Mouse (Mus musculus) liver, embryonic 15.5 days (tissue): ENCODE measurements around the gene Pde2a. TPM values are rescaled to one million over a fixed set of nuclear protein-coding genes. Genes with fewer than 3 reads are reported as not detected.

Source experiments
- ATAC-seq: fragments of 200-750 bp; cut with Nextera tagmentation; 2 replicates; pipeline ENCODE4 v1.8.0; 2017; ENCODE audit warnings: moderate number of reproducible peaks, mild to moderate bottlenecking, moderate library complexity; ENCODE audit not compliant: insufficient read depth
- H3K27ac ChIP-seq: fragments of 300-500 bp; sonication (generic); replicated peaks from 2 replicates; pipeline ENCODE4 v1.5.1; 2015; ENCODE audit warnings: mild to moderate bottlenecking, inconsistent platforms
- H3K27me3 ChIP-seq: fragments of 300-500 bp; sonication (generic); 2 replicates; pipeline ENCODE4 v1.6.1; 2015; ENCODE audit warnings: mild to moderate bottlenecking, inconsistent platforms
- H3K36me3 ChIP-seq: fragments of 300-500 bp; sonication (generic); replicated peaks from 2 replicates; pipeline ENCODE4 v1.6.1; 2015; ENCODE audit warnings: moderate library complexity, mild to moderate bottlenecking, inconsistent platforms
- H3K4me1 ChIP-seq: fragments of 300-500 bp; sonication (generic); replicated peaks from 2 replicates; pipeline ENCODE4 v1.6.1; 2015; ENCODE audit warnings: inconsistent platforms
- H3K4me2 ChIP-seq: fragments of 300-500 bp; sonication (generic); 2 replicates; pipeline ENCODE4 v1.6.1; 2015; ENCODE audit warnings: moderate library complexity, mild to moderate bottlenecking, inconsistent platforms
- H3K4me3 ChIP-seq: fragments of 300-500 bp; sonication (generic); replicated peaks from 2 replicates; pipeline ENCODE4 v1.5.1; 2015; ENCODE audit warnings: mild to moderate bottlenecking, inconsistent platforms
- H3K9ac ChIP-seq: fragments of 300-500 bp; sonication (generic); 2 replicates; pipeline ENCODE4 v1.6.1; 2015; ENCODE audit warnings: moderate library complexity, mild to moderate bottlenecking, inconsistent platforms
- H3K9me3 ChIP-seq: fragments of 300-500 bp; sonication (generic); replicated peaks from 2 replicates; pipeline ENCODE4 v1.6.1; 2016; ENCODE audit warnings: inconsistent platforms
- WGBS: fragments of 180-500 bp; shearing (Covaris S2); methylation state at CpG from one replicate; pipeline ENCODE4 v1.1.7; 2015; ENCODE audit warnings: mixed read lengths; ENCODE audit not compliant: insufficient replicate concordance; 5-methylcytosine and 5-hydroxymethylcytosine counted together
- polyA plus RNA-seq: library from polyadenylated mRNA; unstranded; fragments of >200 nt; fragmentation: Nextera tagmentation; extraction: Ambion mirVana; gene quantifications from 2 replicates; pipeline ENCODE4 v1.2.1, GENCODE M21; 2015

Pde2a gene
- polyA plus RNA-seq, 1 experiment from 2014 or later = 12.0 TPM

GRCm38 (mm10) chr7:101474399-101474811 lies 52.9 kb downstream of the Pde2a start:
- no peaks in the 10 kb centered on the region for H3K4me1 ChIP-seq
- no peak overlapping the region for H3K4me3 ChIP-seq
- no peaks in the 10 kb centered on the region for H3K36me3 ChIP-seq
- no peaks in the 10 kb centered on the region for H3K9me3 ChIP-seq
- ATAC-seq = no peak
- WGBS = 64% methylated on average over 5 of the region's 5 CpGs
- no peak overlapping the region for H3K27ac ChIP-seq
- no peaks in the 10 kb centered on the region for H3K27me3 ChIP-seq
- H3K4me2 ChIP-seq = no peak overlapping the region
- H3K9ac ChIP-seq = no peak overlapping the region

- no peak for ATAC-seq
- Histone ChIP-seq H3K4me2 (no peak overlapping the region), H3K27ac (no peak overlapping the region), H3K4me1 (no peaks in the 10 kb centered on the region), H3K27me3 (no peaks in the 10 kb centered on the region), H3K4me3 (no peak overlapping the region), H3K9me3 (no peaks in the 10 kb centered on the region), H3K9ac (no peak overlapping the region), H3K36me3 (no peaks in the 10 kb centered on the region)
- WGBS = 53% methylated on average over 3 of the region's 3 CpGs
Measured at GRCm38 (mm10) chr7:101476028-101476427, 54.5 kb downstream of the Pde2a start.

GRCm38 (mm10) chr7:101476493-101476892 lies 55.0 kb downstream of the Pde2a start:
- no peak overlapping the region for H3K27ac ChIP-seq
- H3K4me1 ChIP-seq = no peaks in the 10 kb centered on the region
- no peak for ATAC-seq
- no peaks in the 10 kb centered on the region for H3K9me3 ChIP-seq
- no peaks in the 10 kb centered on the region for H3K36me3 ChIP-seq
- H3K27me3 ChIP-seq = no peaks in the 10 kb centered on the region
- no peak overlapping the region for H3K4me3 ChIP-seq
- WGBS = 47% methylated on average over 4 of the region's 4 CpGs
- H3K9ac ChIP-seq = no peak overlapping the region
- no peak overlapping the region for H3K4me2 ChIP-seq

- H3K27ac ChIP-seq = no peak overlapping the region
- no peak overlapping the region for H3K9ac ChIP-seq
- H3K27me3 ChIP-seq = no peaks in the 10 kb centered on the region
- H3K4me1 ChIP-seq = no peaks in the 10 kb centered on the region
- no peak for ATAC-seq
- no peak overlapping the region for H3K4me3 ChIP-seq
- no peak overlapping the region for H3K4me2 ChIP-seq
- no peaks in the 10 kb centered on the region for H3K36me3 ChIP-seq
- no peaks in the 10 kb centered on the region for H3K9me3 ChIP-seq
- WGBS = 35% methylated on average over 5 of the region's 5 CpGs
Measured at GRCm38 (mm10) chr7:101477200-101477599, 55.7 kb downstream of the Pde2a start.

- Histone ChIP-seq H3K36me3 (no peaks in the 10 kb centered on the region), H3K9ac (no peak overlapping the region), H3K4me3 (no peak overlapping the region), H3K27ac (no peak overlapping the region), H3K4me1 (no peaks in the 10 kb centered on the region), H3K4me2 (no peak overlapping the region), H3K9me3 (no peaks in the 10 kb centered on the region), H3K27me3 (no peaks in the 10 kb centered on the region)
- 37% methylated on average over 5 of the region's 5 CpGs for WGBS
- no peak for ATAC-seq
Measured at GRCm38 (mm10) chr7:101478099-101478498, 56.6 kb downstream of the Pde2a start.

- H3K36me3 ChIP-seq = no peaks in the 10 kb centered on the region
- H3K27me3 ChIP-seq = no peaks in the 10 kb centered on the region
- no peak overlapping the region for H3K4me3 ChIP-seq
- no peak for ATAC-seq
- no peak overlapping the region for H3K9ac ChIP-seq
- no peaks in the 10 kb centered on the region for H3K4me1 ChIP-seq
- H3K27ac ChIP-seq = no peak overlapping the region
- WGBS = 54% methylated on average over 4 of the region's 4 CpGs
- H3K4me2 ChIP-seq = no peak overlapping the region
- H3K9me3 ChIP-seq = no peaks in the 10 kb centered on the region
Measured at GRCm38 (mm10) chr7:101479841-101480240, 58.4 kb downstream of the Pde2a start.

GRCm38 (mm10) chr7:101480671-101481070 lies 59.2 kb downstream of the Pde2a start:
- no peak overlapping the region for H3K4me2 ChIP-seq
- H3K4me3 ChIP-seq = no peak overlapping the region
- H3K9ac ChIP-seq = no peak overlapping the region
- no peaks in the 10 kb centered on the region for H3K4me1 ChIP-seq
- H3K27ac ChIP-seq = no peak overlapping the region
- WGBS = 51% methylated on average over 6 of the region's 6 CpGs
- H3K9me3 ChIP-seq = no peaks in the 10 kb centered on the region
- ATAC-seq = no peak
- no peaks in the 10 kb centered on the region for H3K27me3 ChIP-seq
- no peaks in the 10 kb centered on the region for H3K36me3 ChIP-seq

GRCm38 (mm10) chr7:101481872-101482498 lies 60.5 kb downstream of the Pde2a start:
- no peak overlapping the region for H3K9ac ChIP-seq
- H3K4me3 ChIP-seq = no peak overlapping the region
- no peaks in the 10 kb centered on the region for H3K27me3 ChIP-seq
- H3K27ac ChIP-seq = no peak overlapping the region
- no peak for ATAC-seq
- H3K4me1 ChIP-seq = no peaks in the 10 kb centered on the region
- WGBS = 44% methylated on average over 8 of the region's 8 CpGs
- no peak overlapping the region for H3K4me2 ChIP-seq
- no peaks in the 10 kb centered on the region for H3K9me3 ChIP-seq
- no peaks in the 10 kb centered on the region for H3K36me3 ChIP-seq

- Histone ChIP-seq H3K27me3 (no peaks in the 10 kb centered on the region), H3K9me3 (no peaks in the 10 kb centered on the region), H3K27ac (no peak overlapping the region), H3K36me3 (no peaks in the 10 kb centered on the region), H3K4me2 (no peak overlapping the region), H3K4me1 (no peaks in the 10 kb centered on the region), H3K9ac (no peak overlapping the region), H3K4me3 (no peak overlapping the region)
- no peak for ATAC-seq
- WGBS = 56% methylated on average over 9 of the region's 9 CpGs
Measured at GRCm38 (mm10) chr7:101482499-101483081, 61.1 kb downstream of the Pde2a start.

- Histone ChIP-seq H3K9me3 (no peaks in the 10 kb centered on the region), H3K9ac (no peak overlapping the region), H3K4me1 (no peaks in the 10 kb centered on the region), H3K36me3 (no peaks in the 10 kb centered on the region), H3K27ac (no peak overlapping the region), H3K4me2 (no peak overlapping the region), H3K4me3 (no peak overlapping the region), H3K27me3 (no peaks in the 10 kb centered on the region)
- WGBS = 57% methylated on average over 9 of the region's 9 CpGs
- no peak for ATAC-seq
Measured at GRCm38 (mm10) chr7:101483498-101484115, 62.1 kb downstream of the Pde2a start.

- Histone ChIP-seq H3K36me3 (no peaks in the 10 kb centered on the region), H3K27ac (no peak overlapping the region), H3K27me3 (no peaks in the 10 kb centered on the region), H3K4me2 (no peak overlapping the region), H3K9me3 (no peaks in the 10 kb centered on the region), H3K4me1 (no peaks in the 10 kb centered on the region), H3K9ac (no peak overlapping the region), H3K4me3 (no peak overlapping the region)
- WGBS = 61% methylated on average over 5 of the region's 5 CpGs
- no peak for ATAC-seq
Measured at GRCm38 (mm10) chr7:101487102-101487501, 65.6 kb downstream of the Pde2a start.
